Mouse (Mus musculus) liver, embryonic 13.5 days (tissue): Measurements from ENCODE around the gene Rcc1l. TPM values are rescaled to one million over a fixed set of nuclear protein-coding genes. Genes with fewer than 3 reads are reported as not detected.
A peak's percentile ranks its signal among the peaks of the same experiment; 100 is the strongest.

Source experiments
- ATAC-seq: fragments of 200-750 bp; cut with Nextera tagmentation; 2 replicates; pipeline ENCODE4 v1.8.0; 2017; ENCODE audit warnings: low read depth, mild to moderate bottlenecking, moderate number of reproducible peaks, moderate library complexity
- DNase-seq: peaks from one replicate; pipeline ENCODE4 v3.0.0; 2022
- H3K27ac ChIP-seq: fragments of 300-500 bp; sonication (generic); 2 replicates; pipeline ENCODE4 v1.5.1; 2015; ENCODE audit warnings: moderate library complexity, mild to moderate bottlenecking, inconsistent platforms
- H3K27me3 ChIP-seq: fragments of 300-500 bp; sonication (generic); 2 replicates; pipeline ENCODE4 v1.6.1; 2015; ENCODE audit warnings: mild to moderate bottlenecking, inconsistent platforms
- H3K36me3 ChIP-seq: fragments of 300-500 bp; sonication (generic); 2 replicates; pipeline ENCODE4 v1.6.1; 2015; ENCODE audit warnings: mild to moderate bottlenecking, inconsistent platforms
- H3K4me1 ChIP-seq: fragments of 300-500 bp; sonication (generic); replicated peaks from 2 replicates; pipeline ENCODE4 v1.6.1; 2015; ENCODE audit warnings: inconsistent platforms
- H3K4me2 ChIP-seq: fragments of 300-500 bp; sonication (generic); 2 replicates; pipeline ENCODE4 v1.6.1; 2015; ENCODE audit warnings: inconsistent platforms, mild to moderate bottlenecking, moderate library complexity
- H3K4me3 ChIP-seq: fragments of 300-500 bp; sonication (generic); replicated peaks from 2 replicates; pipeline ENCODE4 v1.5.1; 2015; ENCODE audit warnings: mild to moderate bottlenecking, inconsistent platforms
- H3K9ac ChIP-seq: fragments of 300-500 bp; sonication (generic); 2 replicates; pipeline ENCODE4 v1.6.1; 2015; ENCODE audit warnings: mild to moderate bottlenecking, inconsistent platforms
- H3K9me3 ChIP-seq: fragments of 300-500 bp; sonication (generic); replicated peaks from 2 replicates; pipeline ENCODE4 v1.6.1; 2016; ENCODE audit warnings: inconsistent platforms
- WGBS: fragments of 180-500 bp; shearing (Covaris S2); methylation state at CpG from one replicate; pipeline ENCODE4 v1.1.7; 2015; ENCODE audit not compliant: insufficient replicate concordance; 5-methylcytosine and 5-hydroxymethylcytosine counted together
- polyA plus RNA-seq: library from polyadenylated mRNA; unstranded; fragments of >200 nt; fragmentation: Nextera tagmentation; extraction: Ambion mirVana; gene quantifications from 2 replicates; pipeline ENCODE4 v1.2.1, GENCODE M21; 2015

The Rcc1l gene
- polyA plus RNA-seq, 1 experiment from 2014 or later: 21.9 TPM

- DNase-seq: peak; percentile 64
Observed at GRCm38 (mm10) chr5:134186961-134187731, 10.6 kb upstream of the Rcc1l start.

GRCm38 (mm10) chr5:134186059-134186458 lies 9.5 kb upstream of the Rcc1l start:
- Histone ChIP-seq H3K4me2 (no peak overlapping the region), H3K27me3 (no peaks in the 10 kb centered on the region), H3K36me3 (no peaks in the 10 kb centered on the region), H3K4me1 (peaks cover 23% of the 10 kb centered on the region), H3K9me3 (no peaks in the 10 kb centered on the region), H3K4me3 (no peak overlapping the region), H3K9ac (no peak overlapping the region), H3K27ac (no peak overlapping the region)
- ATAC-seq (no peak), DNase-seq (no peak)
- 79% methylated on average over 3 of the region's 3 CpGs for WGBS

More at GRCm38 (mm10) chr5:134186961-134187731, 10.6 kb upstream of the Rcc1l start:
- WGBS: 67% methylated on average over 4 of the region's 4 CpGs
- Histone ChIP-seq H3K4me2 (no peak overlapping the region), H3K4me1 (peaks cover 20% of the 10 kb centered on the region), H3K4me3 (no peak overlapping the region), H3K36me3 (no peaks in the 10 kb centered on the region), H3K27me3 (no peaks in the 10 kb centered on the region), H3K9ac (no peak overlapping the region), H3K9me3 (no peaks in the 10 kb centered on the region), H3K27ac (no peak overlapping the region)
- no peak for ATAC-seq

GRCm38 (mm10) chr5:134183880-134184808 lies 7.6 kb upstream of the Rcc1l start, which contains the start of gene Gtf2ird2:
TSS of gene Gtf2ird2 (plus strand) at chr5:134184019.
- peak within 1 kb of the TSS; percentile 83 for H3K9ac ChIP-seq
- no peaks in the 10 kb centered on the region for H3K9me3 ChIP-seq
- H3K36me3 ChIP-seq: no peaks in the 10 kb centered on the region
- H3K27ac ChIP-seq: peak within 1 kb of the TSS; percentile 86
- peak within 1 kb of the TSS; percentile 95 for H3K4me2 ChIP-seq
- H3K27me3 ChIP-seq: no peaks in the 10 kb centered on the region
- peak within 1 kb of the TSS; percentile 78 for H3K4me3 ChIP-seq
- DNase-seq (peak; percentile 98), ATAC-seq (peak; percentile 92)
- WGBS: under 1% methylated on average over 90 of the region's 92 CpGs
- H3K4me1 ChIP-seq: peaks cover 34% of the 10 kb centered on the region

GRCm38 (mm10) chr5:134183162-134183561 lies 6.6 kb upstream of the Rcc1l start:
- Histone ChIP-seq H3K27me3 (no peaks in the 10 kb centered on the region), H3K9me3 (no peaks in the 10 kb centered on the region), H3K36me3 (no peaks in the 10 kb centered on the region), H3K9ac (peak overlapping the region; percentile 83), H3K27ac (peak overlapping the region; percentile 86), H3K4me1 (peaks cover 43% of the 10 kb centered on the region), H3K4me2 (peak overlapping the region; percentile 95), H3K4me3 (peak overlapping the region; percentile 78)
- DNase-seq (peak; percentile 11), ATAC-seq (no peak)
- WGBS: 21% methylated on average over 7 of the region's 7 CpGs

GRCm38 (mm10) chr5:134182735-134183134 lies 6.2 kb upstream of the Rcc1l start:
- 65% methylated on average over 4 of the region's 4 CpGs for WGBS
- DNase-seq: no peak
- ATAC-seq: no peak
- Histone ChIP-seq H3K27ac (peak overlapping the region; percentile 14; the same call in 1 of the 2 replicates), H3K4me3 (peak overlapping the region; percentile 78; the same call in 1 of the 2 replicates), H3K4me2 (peak overlapping the region; percentile 95), H3K36me3 (no peaks in the 10 kb centered on the region), H3K9me3 (no peaks in the 10 kb centered on the region), H3K27me3 (no peaks in the 10 kb centered on the region), H3K4me1 (peaks cover 47% of the 10 kb centered on the region), H3K9ac (peak overlapping the region; percentile 83; the same call in 1 of the 2 replicates)

- Histone ChIP-seq H3K4me1 (peaks cover 51% of the 10 kb centered on the region), H3K4me3 (no peak overlapping the region), H3K9me3 (no peaks in the 10 kb centered on the region), H3K36me3 (no peaks in the 10 kb centered on the region), H3K27ac (peak overlapping the region; percentile 14; the same call in 1 of the 2 replicates), H3K27me3 (no peaks in the 10 kb centered on the region), H3K4me2 (peak overlapping the region; percentile 95; the same call in 1 of the 2 replicates), H3K9ac (no peak overlapping the region)
- 64% methylated on average over 3 of the region's 3 CpGs for WGBS
- DNase-seq: no peak
- no peak for ATAC-seq
Observed at GRCm38 (mm10) chr5:134182172-134182571, 5.6 kb upstream of the Rcc1l start.

GRCm38 (mm10) chr5:134179871-134180270 lies 3.3 kb upstream of the Rcc1l start:
- no peak overlapping the region for H3K4me3 ChIP-seq
- no peaks in the 10 kb centered on the region for H3K36me3 ChIP-seq
- H3K27ac ChIP-seq: no peak overlapping the region
- no peaks in the 10 kb centered on the region for H3K27me3 ChIP-seq
- no peak overlapping the region for H3K4me2 ChIP-seq
- no peak overlapping the region for H3K9ac ChIP-seq
- DNase-seq (peak; percentile 57), ATAC-seq (no peak)
- 10% methylated on average over 7 of the region's 7 CpGs for WGBS
- peaks cover 66% of the 10 kb centered on the region for H3K4me1 ChIP-seq
- no peaks in the 10 kb centered on the region for H3K9me3 ChIP-seq

- no peaks in the 10 kb centered on the region for H3K27me3 ChIP-seq
- ATAC-seq: no peak
- H3K27ac ChIP-seq: no peak overlapping the region
- peaks cover 5% of the 10 kb centered on the region; the same call in 1 of the 2 replicates for H3K36me3 ChIP-seq
- H3K4me1 ChIP-seq: peaks cover 75% of the 10 kb centered on the region
- H3K9ac ChIP-seq: no peak overlapping the region
- H3K4me3 ChIP-seq: no peak overlapping the region
- no peak overlapping the region for H3K4me2 ChIP-seq
- H3K9me3 ChIP-seq: no peaks in the 10 kb centered on the region
- no peak for DNase-seq
- 49% methylated on average over 7 of the region's 7 CpGs for WGBS
Observed at GRCm38 (mm10) chr5:134178536-134178935, 2.0 kb upstream of the Rcc1l start.

GRCm38 (mm10) chr5:134175696-134176095 lies 878 bp downstream of the Rcc1l start:
- whole genome bisulfite sequencing: 7% methylated on average over 10 of the region's 10 CpGs
- H3K27ac ChIP-seq: peak overlapping the region; percentile 67

GRCm38 (mm10) chr5:134173206-134173605 lies 3.4 kb downstream of the Rcc1l start:
- Histone ChIP-seq H3K4me2 (no peak overlapping the region), H3K9ac (no peak overlapping the region), H3K27me3 (no peaks in the 10 kb centered on the region), H3K9me3 (no peaks in the 10 kb centered on the region), H3K27ac (no peak overlapping the region), H3K4me3 (no peak overlapping the region), H3K36me3 (peaks cover 42% of the 10 kb centered on the region), H3K4me1 (peaks cover 42% of the 10 kb centered on the region)
- WGBS: 23% methylated on average over 4 of the region's 4 CpGs
- DNase-seq: peak; percentile 32
- no peak for ATAC-seq

More at GRCm38 (mm10) chr5:134175696-134176095, 878 bp downstream of the Rcc1l start:
- peak overlapping the region; percentile 82 for H3K9ac ChIP-seq
- no peaks in the 10 kb centered on the region for H3K27me3 ChIP-seq
- no peaks in the 10 kb centered on the region for H3K9me3 ChIP-seq
- DNase-seq: no peak
- peaks cover 62% of the 10 kb centered on the region for H3K4me1 ChIP-seq
- peak overlapping the region; percentile 85 for H3K4me2 ChIP-seq
- H3K4me3 ChIP-seq: peak overlapping the region; percentile 88
- H3K36me3 ChIP-seq: peaks cover 24% of the 10 kb centered on the region
- peak; percentile 16; the same call in 1 of the 2 replicates for ATAC-seq

- ATAC-seq (no peak; the same call in 1 of the 2 replicates), DNase-seq (no peak)
- H3K9ac ChIP-seq: no peak overlapping the region
- no peak overlapping the region for H3K4me3 ChIP-seq
- H3K36me3 ChIP-seq: peaks cover 63% of the 10 kb centered on the region
- peaks cover 19% of the 10 kb centered on the region for H3K4me1 ChIP-seq
- no peak overlapping the region for H3K27ac ChIP-seq
- 76% methylated on average over 8 of the region's 8 CpGs for WGBS
- H3K27me3 ChIP-seq: no peaks in the 10 kb centered on the region
- H3K4me2 ChIP-seq: no peak overlapping the region
- H3K9me3 ChIP-seq: no peaks in the 10 kb centered on the region
Observed at GRCm38 (mm10) chr5:134170167-134170566, 6.4 kb downstream of the Rcc1l start.
